Mouse (Mus musculus) stomach, postnatal 0 days (tissue): ENCODE measurements around the gene 1700016C15Rik. TPM values are rescaled to one million over a fixed set of nuclear protein-coding genes. Genes with fewer than 3 reads are reported as not detected.

Source experiments
- ATAC-seq: fragments of 200-750 bp; cut with Nextera tagmentation; 2 replicates; pipeline ENCODE4 v1.8.0; 2017; ENCODE audit not compliant: low FRiP score, low TSS enrichment
- DNase-seq: peaks from one replicate; pipeline ENCODE4 v3.0.0-alpha.2; 2016; ENCODE audit warnings: low spot score
- H3K27ac ChIP-seq: fragments of 300-500 bp; sonication (generic); replicated peaks from 2 replicates; pipeline ENCODE4 v1.5.1; 2014; ENCODE audit warnings: mild to moderate bottlenecking, control low read depth
- H3K27me3 ChIP-seq: fragments of 300-500 bp; sonication (generic); 2 replicates; pipeline ENCODE4 v1.6.1; 2014; ENCODE audit warnings: low read length; ENCODE audit not compliant: control insufficient read depth, insufficient read depth
- H3K36me3 ChIP-seq: fragments of 300-500 bp; sonication (generic); 2 replicates; pipeline ENCODE4 v1.6.1; 2014; ENCODE audit warnings: low read length, mixed read lengths; ENCODE audit not compliant: control insufficient read depth, insufficient read depth
- H3K4me1 ChIP-seq: fragments of 300-500 bp; sonication (generic); replicated peaks from 2 replicates; pipeline ENCODE4 v1.6.1; 2014; ENCODE audit warnings: antibody characterized with exemption; ENCODE audit not compliant: control insufficient read depth, insufficient read depth
- H3K4me2 ChIP-seq: fragments of 300-500 bp; sonication (generic); replicated peaks from 2 replicates; pipeline ENCODE4 v1.6.1; 2014; ENCODE audit warnings: low read depth, mild to moderate bottlenecking, control low read depth, moderate library complexity
- H3K4me3 ChIP-seq: fragments of 300-500 bp; sonication (generic); 2 replicates; pipeline ENCODE4 v1.5.1; 2014; ENCODE audit warnings: low read depth, low read length, control low read depth
- H3K9ac ChIP-seq: fragments of 300-500 bp; sonication (generic); 2 replicates; pipeline ENCODE4 v1.6.1; 2014; ENCODE audit warnings: mild to moderate bottlenecking, low read length, control low read depth, mixed read lengths
- H3K9me3 ChIP-seq: fragments of 300-500 bp; sonication (generic); 2 replicates; pipeline ENCODE4 v1.6.1; 2016; ENCODE audit warnings: low read length; ENCODE audit not compliant: control insufficient read depth
- CTCF ChIP-seq: IDR thresholded peaks from 2 replicates; pipeline ENCODE4 v1.5.1; 2016; ENCODE audit warnings: antibody characterized with exemption, low read depth, mild to moderate bottlenecking, moderate library complexity
- EP300 ChIP-seq: optimal IDR thresholded peaks from 2 replicates; pipeline ENCODE3; 2016; ENCODE audit warnings: antibody characterized with exemption
- WGBS: fragments of 180-500 bp; shearing (Covaris S2); extraction: QIAGEN DNeasy Blood & Tissue Kit; methylation state at CpG from one replicate; pipeline ENCODE4 v1.1.7; 2014; 5-methylcytosine and 5-hydroxymethylcytosine counted together
- polyA plus RNA-seq: library from polyadenylated mRNA; unstranded; fragments of >200 nt; fragmentation: Nextera tagmentation; extraction: Ambion mirVana; gene quantifications from 2 replicates; pipeline ENCODE4 v1.2.1, GENCODE M21; 2015

1700016C15Rik gene
- polyA plus RNA-seq, 1 experiment from 2014 or later, result 0.17 TPM

- Histone ChIP-seq H3K36me3 (no peaks in the 10 kb centered on the region), H3K9ac (no peak overlapping the region), H3K27me3 (no peaks in the 10 kb centered on the region), H3K4me1 (no peaks in the 10 kb centered on the region), H3K27ac (no peak overlapping the region), H3K9me3 (no peaks in the 10 kb centered on the region), H3K4me3 (no peak overlapping the region), H3K4me2 (no peak overlapping the region)
- 58% methylated on average over 3 of the region's 3 CpGs for WGBS
- DNase-seq (no peak), ATAC-seq (0 out of 2 replicates have a peak, but pooled peaks have one; percentile 49)
- TF ChIP-seq EP300, result no peak
- TF ChIP-seq CTCF, result no peak
Observed at GRCm38 (mm10) chr1:177719029-177719427, 10.6 kb upstream of the 1700016C15Rik start.

- ATAC-seq (no peak), DNase-seq (no peak)
- Histone ChIP-seq H3K27me3 (no peaks in the 10 kb centered on the region), H3K36me3 (no peaks in the 10 kb centered on the region), H3K27ac (no peak overlapping the region), H3K4me2 (no peak overlapping the region), H3K4me3 (no peak overlapping the region), H3K9me3 (no peaks in the 10 kb centered on the region), H3K9ac (no peak overlapping the region), H3K4me1 (no peaks in the 10 kb centered on the region)
- 60% methylated on average over 4 of the region's 4 CpGs for WGBS
- TF ChIP-seq CTCF (no peak), EP300 (no peak)
Observed at GRCm38 (mm10) chr1:177723786-177724185, 5.8 kb upstream of the 1700016C15Rik start.

GRCm38 (mm10) chr1:177726870-177727269 is 2.7 kb upstream of the 1700016C15Rik start:
- DNase-seq (peak; percentile 21), ATAC-seq (peak; percentile 30)
- Histone ChIP-seq H3K4me1 (0 out of 2 replicates have a peak, but pooled peaks cover 2% of the 10 kb centered on the region), H3K9me3 (no peaks in the 10 kb centered on the region), H3K27me3 (no peaks in the 10 kb centered on the region), H3K9ac (no peak overlapping the region), H3K4me2 (no peak overlapping the region), H3K36me3 (no peaks in the 10 kb centered on the region), H3K27ac (no peak overlapping the region), H3K4me3 (no peak overlapping the region)
- WGBS, result 43% methylated on average over 5 of the region's 5 CpGs
- TF ChIP-seq CTCF (no peak), EP300 (no peak)

- ATAC-seq, result no peak
- 83% methylated on average over 3 of the region's 3 CpGs for WGBS
- H3K4me1 ChIP-seq, result 0 out of 2 replicates have a peak, but pooled peaks cover 2% of the 10 kb centered on the region
- H3K27ac ChIP-seq, result no peak overlapping the region
- H3K36me3 ChIP-seq, result no peaks in the 10 kb centered on the region
- no peaks in the 10 kb centered on the region for H3K27me3 ChIP-seq
- no peaks in the 10 kb centered on the region for H3K9me3 ChIP-seq
- TF ChIP-seq CTCF (no peak), EP300 (no peak)
- H3K4me2 ChIP-seq, result no peak overlapping the region
- DNase-seq, result peak; percentile 2
- H3K9ac ChIP-seq, result no peak overlapping the region
- H3K4me3 ChIP-seq, result no peak overlapping the region
Observed at GRCm38 (mm10) chr1:177727883-177728525, 1.6 kb upstream of the 1700016C15Rik start.

GRCm38 (mm10) chr1:177731973-177732372 is 2.4 kb downstream of the 1700016C15Rik start:
- no peaks in the 10 kb centered on the region for H3K9me3 ChIP-seq
- H3K27me3 ChIP-seq, result no peaks in the 10 kb centered on the region
- H3K4me2 ChIP-seq, result no peak overlapping the region
- TF ChIP-seq EP300, result no peak
- TF ChIP-seq CTCF, result no peak
- no peak for ATAC-seq
- no peak for DNase-seq
- 79% methylated on average over 3 of the region's 3 CpGs for whole genome bisulfite sequencing
- no peaks in the 10 kb centered on the region for H3K36me3 ChIP-seq
- H3K4me1 ChIP-seq, result 0 out of 2 replicates have a peak, but pooled peaks cover 2% of the 10 kb centered on the region
- no peak overlapping the region for H3K27ac ChIP-seq
- no peak overlapping the region for H3K9ac ChIP-seq
- H3K4me3 ChIP-seq, result no peak overlapping the region

GRCm38 (mm10) chr1:177737505-177738105 is 8.0 kb downstream of the 1700016C15Rik start:
- 42% methylated on average over 6 of the region's 6 CpGs for WGBS
- peak; percentile 46; the same call in 1 of the 2 replicates for ATAC-seq

More at GRCm38 (mm10) chr1:177737505-177738105, 8.0 kb downstream of the 1700016C15Rik start:
- no peak overlapping the region for H3K27ac ChIP-seq
- no peaks in the 10 kb centered on the region for H3K9me3 ChIP-seq
- TF ChIP-seq EP300, result no peak
- no peak for TF ChIP-seq CTCF
- H3K36me3 ChIP-seq, result no peaks in the 10 kb centered on the region
- H3K9ac ChIP-seq, result no peak overlapping the region
- H3K4me1 ChIP-seq, result no peaks in the 10 kb centered on the region
- H3K4me2 ChIP-seq, result no peak overlapping the region
- no peaks in the 10 kb centered on the region for H3K27me3 ChIP-seq
- H3K4me3 ChIP-seq, result no peak overlapping the region
- no peak for DNase-seq
